Mouse (Mus musculus) embryonic fibroblast, embryonic 13.5 days (primary cell): Measurements from ENCODE around the gene Rnase2b. TPM values are rescaled to one million over a fixed set of nuclear protein-coding genes. Genes with fewer than 3 reads are reported as not detected.

ENCODE experiments used
- H3K27ac ChIP-seq: 2 replicates; pipeline ENCODE4 v1.5.1; 2012; ENCODE audit warnings: low read length, control low read depth, inconsistent platforms; ENCODE audit not compliant: insufficient read depth
- H3K4me1 ChIP-seq: 2 replicates; pipeline ENCODE4 v1.6.1; 2011; ENCODE audit warnings: low read length; ENCODE audit not compliant: control insufficient read depth, insufficient read depth
- H3K4me3 ChIP-seq: 2 replicates; pipeline ENCODE4 v1.5.1; 2011; ENCODE audit warnings: mild to moderate bottlenecking, control low read depth, low read length; ENCODE audit not compliant: insufficient read depth
- CTCF ChIP-seq: IDR thresholded peaks from 2 replicates; pipeline ENCODE4 v1.5.1; 2011; ENCODE audit warnings: mild to moderate bottlenecking, control low read depth, low read length, moderate library complexity, borderline replicate concordance; ENCODE audit not compliant: insufficient read depth
- POLR2A ChIP-seq: IDR thresholded peaks from 2 replicates; pipeline ENCODE4 v1.6.1; 2011; ENCODE audit warnings: low read depth, mild to moderate bottlenecking, control low read depth, low read length, moderate library complexity
- polyA plus RNA-seq: library from polyadenylated mRNA; stranded (reverse); fragments of >200 nt; gene quantifications from 2 replicates; pipeline ENCODE4 v1.2.4, GENCODE M21; 2011; ENCODE audit warnings: low read depth; ENCODE audit not compliant: missing spikeins, insufficient read length

Gene Rnase2b
- polyA plus RNA-seq, 1 experiment, result not detected

DNA sequence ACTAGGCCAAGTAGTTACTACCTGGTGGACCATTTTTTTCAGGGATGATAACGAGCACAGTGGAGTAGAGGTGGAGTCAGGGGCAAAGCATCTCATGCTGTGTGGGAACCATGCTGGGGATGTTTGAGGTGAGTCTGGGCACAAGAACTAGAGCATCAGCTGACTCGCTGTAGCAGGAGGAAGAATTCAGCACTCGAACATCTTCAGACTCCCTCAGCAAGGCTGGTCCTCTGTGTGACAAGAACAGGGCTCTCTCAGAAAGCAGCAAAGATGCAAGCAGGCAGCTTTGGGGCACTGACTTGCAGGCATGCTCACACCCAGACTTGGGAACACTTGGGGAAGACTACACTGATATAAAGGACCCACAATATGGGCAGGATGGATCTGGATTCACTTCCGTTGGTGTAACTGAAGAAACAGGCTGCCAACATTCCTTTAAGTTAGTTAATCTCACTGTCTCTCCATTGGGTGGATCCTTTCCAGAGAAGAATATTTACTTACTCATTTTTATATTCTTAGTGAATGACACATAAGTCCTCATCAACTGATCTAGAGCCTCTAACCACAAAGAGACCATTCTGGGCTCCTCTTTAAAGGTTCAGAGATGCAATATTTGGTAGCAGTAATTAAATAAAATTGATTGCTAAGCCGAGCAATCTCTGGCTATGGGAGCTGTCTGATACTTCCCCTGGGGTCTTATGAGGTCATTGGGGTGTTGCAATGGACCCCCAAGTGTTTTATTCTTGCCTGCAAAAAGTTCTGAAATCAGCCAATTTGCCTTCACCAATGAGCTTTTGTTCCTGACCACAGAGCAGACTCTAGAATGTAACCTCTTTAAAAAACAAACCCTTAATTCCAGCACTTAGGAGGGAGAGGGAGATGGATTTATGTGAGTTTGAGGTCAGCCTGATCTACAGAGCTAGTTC, 37.3 kb downstream of the Rnase2b start, which contains the start of gene Ang2:
TSS of gene Ang2 (minus strand) at position 51 of the 926 bp plus-strand sequence.
- peak within 1 kb of the TSS; percentile 39; the same call in 1 of the 2 replicates for H3K27ac ChIP-seq
- peaks cover 4% of the 10 kb centered on the region; the same call in 1 of the 2 replicates for H3K4me1 ChIP-seq
- no peak for TF ChIP-seq POLR2A
- no peak for TF ChIP-seq CTCF
- no peak within 1 kb of the TSS for H3K4me3 ChIP-seq

DNA sequence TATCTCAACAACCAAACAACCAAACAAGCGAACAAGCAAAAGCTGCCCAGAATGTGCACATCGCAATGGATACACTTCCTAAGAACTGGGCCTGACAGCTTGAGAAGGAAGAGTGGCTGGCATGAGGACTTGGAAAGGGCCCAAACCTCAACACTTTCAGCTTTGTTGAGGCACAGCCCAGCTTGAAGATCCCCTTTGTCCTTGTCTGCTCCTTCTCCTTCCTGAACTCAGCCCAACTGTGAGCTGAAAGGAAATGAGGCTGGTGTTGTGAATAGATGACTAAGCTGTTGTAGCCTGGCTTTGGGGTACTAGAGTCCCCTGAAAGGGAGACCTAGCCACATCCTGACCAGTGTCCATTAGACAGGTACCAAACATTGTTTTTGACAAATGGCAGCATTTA, 38.0 kb downstream of the Rnase2b start:
- peaks cover 4% of the 10 kb centered on the region; the same call in 1 of the 2 replicates for H3K4me1 ChIP-seq
- H3K27ac ChIP-seq, result peak overlapping the region; percentile 39; the same call in 1 of the 2 replicates
- TF ChIP-seq CTCF (no peak), POLR2A (no peak)
- no peak overlapping the region for H3K4me3 ChIP-seq

DNA sequence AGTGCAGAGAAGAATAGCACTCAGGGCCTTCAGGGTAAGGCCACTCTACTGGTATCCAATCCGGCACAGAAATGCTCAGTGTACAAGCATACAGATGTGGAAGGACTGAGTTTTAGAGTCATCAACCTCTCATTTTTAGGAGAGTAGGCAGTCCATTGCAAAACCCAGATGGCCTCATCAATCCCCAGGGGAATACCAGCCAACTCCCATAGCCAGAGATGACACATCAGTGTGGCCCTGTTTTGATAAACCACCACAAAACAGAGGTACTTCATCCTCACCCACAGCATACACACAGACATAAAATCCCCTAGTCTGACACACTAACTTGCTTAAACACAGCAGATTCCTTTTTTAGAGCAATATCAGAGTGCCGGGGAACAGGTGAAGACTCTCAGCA, 38.4 kb downstream of the Rnase2b start:
- TF ChIP-seq POLR2A (no peak), CTCF (no peak)
- Histone ChIP-seq H3K27ac (no peak overlapping the region), H3K4me3 (no peak overlapping the region), H3K4me1 (peaks cover 4% of the 10 kb centered on the region; the same call in 1 of the 2 replicates)

DNA sequence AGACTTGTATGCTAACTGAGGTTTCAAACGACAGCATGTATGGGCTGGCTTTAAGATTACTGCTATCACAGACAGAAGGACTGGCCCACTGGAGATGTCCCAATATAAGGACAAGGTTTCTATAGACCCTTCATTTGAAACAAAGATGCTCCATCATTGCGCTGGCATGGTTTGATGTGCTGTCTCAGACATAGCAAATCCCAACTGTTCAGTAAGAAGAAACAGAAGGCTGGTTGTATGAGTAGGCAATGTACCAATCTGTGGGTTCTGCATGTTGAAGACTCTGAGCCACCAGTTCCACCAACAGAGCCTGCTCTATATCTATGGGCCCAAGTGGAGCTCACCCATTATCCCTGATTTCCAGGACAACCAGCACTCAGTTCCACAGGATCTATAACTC, 41.1 kb downstream of the Rnase2b start, which contains the start of gene Ear14:
TSS of gene Ear14 (plus strand) at position 277 of the 400 bp plus-strand sequence.
- TF ChIP-seq CTCF (no peak), POLR2A (no peak)

More for the DNA sequence above, 41.1 kb downstream of the Rnase2b start, which contains the start of gene Ear14:
- no peak within 1 kb of the TSS for H3K4me3 ChIP-seq
- H3K27ac ChIP-seq, result no peak within 1 kb of the TSS
- peaks cover 4% of the 10 kb centered on the region; the same call in 1 of the 2 replicates for H3K4me1 ChIP-seq

Other genes starting within 250 kb of the Rnase2b start
- 30.5 and 38.8 TPM in 2 replicates for gene Osgep, start 237.4 kb upstream of the Rnase2b start, polyA plus RNA-seq
- 62.4 and 68.1 TPM in 2 replicates for gene Apex1, start 237.3 kb upstream of the Rnase2b start, polyA plus RNA-seq
- gene Pip4p1, start 231.4 kb upstream of the Rnase2b start, polyA plus RNA-seq, result 66.4 and 69.5 TPM in 2 replicates
- gene Pnp, start 231.2 kb upstream of the Rnase2b start, polyA plus RNA-seq, result 64.5 and 79.4 TPM in 2 replicates
- 22.3 and 51.1 TPM in 2 replicates for gene Gm49342, start 217.7 kb upstream of the Rnase2b start, polyA plus RNA-seq
- 0.49 and 0.70 TPM in 2 replicates for gene Pnp2, start 206.3 kb upstream of the Rnase2b start, polyA plus RNA-seq
- 0.68 and 0.87 TPM in 2 replicates for gene Rnase10, start 154.5 kb upstream of the Rnase2b start, polyA plus RNA-seq
- not detected in 2 replicates for gene Rnase9, start 120.4 kb upstream of the Rnase2b start, polyA plus RNA-seq
- gene Rnase11, start 112.1 kb upstream of the Rnase2b start, polyA plus RNA-seq, result not detected in 2 replicates
- gene Rnase12, start 104.6 kb upstream of the Rnase2b start, polyA plus RNA-seq, result not detected in 2 replicates
- gene Olfr750, start 87.8 kb upstream of the Rnase2b start, polyA plus RNA-seq, result not detected in 2 replicates
- 116 and 134 TPM in 2 replicates for gene Rnase4, start 71.2 kb upstream of the Rnase2b start, polyA plus RNA-seq
- gene Ang, start 71.1 kb upstream of the Rnase2b start, polyA plus RNA-seq, result 11.4 TPM in 2 replicates
- not detected in 2 replicates for gene Eddm3b, start 47.8 kb upstream of the Rnase2b start, polyA plus RNA-seq
- gene Rnase6, start 38.4 kb upstream of the Rnase2b start, polyA plus RNA-seq, result not detected in 2 replicates
- not detected in 2 replicates for gene Rnase1, start 15.5 kb upstream of the Rnase2b start, polyA plus RNA-seq
- gene Ang2, start 36.9 kb downstream of the Rnase2b start, polyA plus RNA-seq, result not detected in 2 replicates
- gene Ear14, start 41.1 kb downstream of the Rnase2b start, polyA plus RNA-seq, result not detected in 2 replicates
- not detected in 2 replicates for gene Rnase2a, start 93.9 kb downstream of the Rnase2b start, polyA plus RNA-seq
- gene Gm7247, start 199.5 kb downstream of the Rnase2b start, polyA plus RNA-seq, result not detected in 2 replicates
- not detected in 2 replicates for gene Vmn2r88, start 248.6 kb downstream of the Rnase2b start, polyA plus RNA-seq